Mouse (Mus musculus): ENCODE measurements around the gene Col25a1. TPM values are rescaled to one million over a fixed set of nuclear protein-coding genes. Genes with fewer than 3 reads are reported as not detected.

The Col25a1 gene
- polyA plus RNA-seq, 1 experiment from 2014 or later: 4.2 TPM

DNA sequence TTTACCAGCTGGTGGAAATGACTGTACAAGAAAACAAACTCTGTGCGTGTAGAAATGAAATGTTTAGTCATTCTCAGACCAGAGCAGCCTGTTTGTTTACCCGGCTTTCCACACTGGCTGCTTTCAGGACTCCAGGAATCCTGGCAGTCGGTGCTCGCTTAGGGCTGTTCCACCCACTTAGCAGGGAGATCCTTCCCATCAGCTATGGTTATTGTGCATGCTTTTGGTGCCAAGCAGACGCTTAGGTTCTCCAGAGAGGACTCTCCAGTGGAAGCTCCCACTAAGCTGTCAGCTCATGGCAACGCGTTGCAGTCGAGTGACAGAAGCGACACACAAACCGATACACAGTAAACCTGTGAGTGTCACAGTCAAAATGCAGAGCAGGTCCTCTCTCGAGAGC, 2.7 kb upstream of the Col25a1 start:
- Histone ChIP-seq H3K27me3 (replicated peaks) (no peaks in the 10 kb centered on the region), H3K27ac (no peak overlapping the region), H3K4me2 (no peak overlapping the region), H3K36me3 (no peaks in the 10 kb centered on the region), H3K4me1 (no peaks in the 10 kb centered on the region), H3K9me3 (replicated peaks) (no peaks in the 10 kb centered on the region), H3K9ac (no peak overlapping the region), H3K4me3 (no peak overlapping the region)
- 72% methylated on average over 11 of the region's 11 CpGs for WGBS (ENCODE audit: insufficient replicate concordance)
- no peak for ATAC-seq

DNA sequence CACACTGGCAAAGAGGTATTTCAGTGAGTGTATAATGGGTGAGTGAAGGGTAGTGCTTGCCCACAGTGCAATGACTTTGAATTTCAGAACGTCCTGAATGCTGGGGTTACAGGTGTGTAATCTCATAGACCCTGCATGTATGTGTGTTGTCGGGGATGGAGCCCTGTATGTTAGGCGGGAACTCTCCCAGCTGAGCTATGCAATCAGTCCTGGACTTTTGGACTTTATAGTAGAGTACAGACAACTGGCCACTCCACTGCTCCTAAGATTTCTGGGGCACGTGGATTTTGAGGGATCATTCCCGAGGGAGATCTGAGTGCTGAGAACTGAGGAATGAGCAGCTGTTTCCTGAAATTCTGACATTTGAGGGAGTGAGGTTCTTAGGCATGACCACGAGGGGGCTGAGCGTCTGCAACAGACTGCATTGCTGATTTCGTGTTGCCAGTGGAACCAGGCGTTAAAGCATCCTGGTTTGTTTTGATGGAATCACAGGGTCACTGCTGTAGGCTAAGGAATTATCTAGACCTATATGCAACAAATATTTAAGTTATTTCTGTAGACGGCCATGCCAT, 1.6 kb upstream of the Col25a1 start:
- no peak for ATAC-seq
- WGBS (ENCODE audit: insufficient replicate concordance): 42% methylated on average over 10 of the region's 10 CpGs
- H3K9me3 ChIP-seq (replicated peaks): no peaks in the 10 kb centered on the region

DNA sequence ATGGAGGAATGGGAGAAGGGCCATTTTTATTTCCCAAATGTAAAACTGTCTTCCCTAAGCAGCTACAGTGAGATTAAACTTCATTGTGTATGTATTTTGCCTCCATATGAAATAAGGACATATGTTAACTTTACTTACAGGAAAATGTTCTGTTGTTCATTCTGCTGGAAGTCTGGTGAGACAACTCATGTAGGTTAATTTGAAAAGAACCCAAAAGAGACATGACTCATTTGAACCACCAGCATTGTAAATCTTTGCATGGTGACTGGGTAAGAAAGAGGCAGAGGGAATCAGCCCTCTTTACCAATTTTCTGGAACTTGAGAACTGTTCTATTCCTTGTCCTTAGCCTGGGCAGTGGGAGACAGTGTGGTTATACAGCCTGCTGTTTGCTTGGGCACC, 5.9 kb downstream of the Col25a1 start:
- no peak for ATAC-seq
- Histone ChIP-seq H3K27me3 (replicated peaks) (no peaks in the 10 kb centered on the region), H3K4me1 (no peaks in the 10 kb centered on the region), H3K9ac (no peak overlapping the region), H3K27ac (no peak overlapping the region), H3K4me2 (no peak overlapping the region), H3K4me3 (no peak overlapping the region), H3K9me3 (replicated peaks) (no peaks in the 10 kb centered on the region), H3K36me3 (no peaks in the 10 kb centered on the region)

More for the DNA sequence above, 1.6 kb upstream of the Col25a1 start:
- Histone ChIP-seq H3K27ac (no peak overlapping the region), H3K36me3 (no peaks in the 10 kb centered on the region), H3K9ac (no peak overlapping the region), H3K27me3 (replicated peaks) (no peaks in the 10 kb centered on the region), H3K4me3 (no peak overlapping the region), H3K4me2 (no peak overlapping the region), H3K4me1 (no peaks in the 10 kb centered on the region)

- Histone ChIP-seq H3K4me1 (no peaks in the 10 kb centered on the region), H3K27ac (no peak overlapping the region), H3K9ac (no peak overlapping the region), H3K4me3 (no peak overlapping the region), H3K9me3 (replicated peaks) (no peaks in the 10 kb centered on the region), H3K27me3 (replicated peaks) (no peaks in the 10 kb centered on the region), H3K4me2 (no peak overlapping the region), H3K36me3 (no peaks in the 10 kb centered on the region)
- no peak for ATAC-seq
- WGBS (ENCODE audit: insufficient replicate concordance): 26% methylated on average over 3 of the region's 3 CpGs
These were observed 6.3 kb downstream of the Col25a1 start for GRCm38 (mm10) chr3:130137640-130138039.

GRCm38 (mm10) chr3:130145874-130146273, 14.6 kb downstream of the Col25a1 start:
- Histone ChIP-seq H3K4me1 (no peaks in the 10 kb centered on the region), H3K9ac (no peak overlapping the region), H3K4me2 (no peak overlapping the region), H3K9me3 (replicated peaks) (no peaks in the 10 kb centered on the region), H3K27ac (no peak overlapping the region), H3K36me3 (no peaks in the 10 kb centered on the region), H3K27me3 (replicated peaks) (no peaks in the 10 kb centered on the region), H3K4me3 (no peak overlapping the region)
- no peak for ATAC-seq
- WGBS (ENCODE audit: insufficient replicate concordance): 68% methylated on average over 12 of the region's 12 CpGs

- H3K4me3 ChIP-seq: no peak overlapping the region
- H3K4me2 ChIP-seq: no peak overlapping the region
- H3K9me3 ChIP-seq (replicated peaks): no peaks in the 10 kb centered on the region
- H3K36me3 ChIP-seq: no peaks in the 10 kb centered on the region
- ATAC-seq: no peak
- no peak overlapping the region for H3K9ac ChIP-seq
- H3K27me3 ChIP-seq (replicated peaks): no peaks in the 10 kb centered on the region
- 68% methylated on average over 8 of the region's 8 CpGs for WGBS (ENCODE audit: insufficient replicate concordance)
- H3K4me1 ChIP-seq: no peaks in the 10 kb centered on the region
- no peak overlapping the region for H3K27ac ChIP-seq
These were observed 16.5 kb downstream of the Col25a1 start for GRCm38 (mm10) chr3:130147827-130148226.

DNA sequence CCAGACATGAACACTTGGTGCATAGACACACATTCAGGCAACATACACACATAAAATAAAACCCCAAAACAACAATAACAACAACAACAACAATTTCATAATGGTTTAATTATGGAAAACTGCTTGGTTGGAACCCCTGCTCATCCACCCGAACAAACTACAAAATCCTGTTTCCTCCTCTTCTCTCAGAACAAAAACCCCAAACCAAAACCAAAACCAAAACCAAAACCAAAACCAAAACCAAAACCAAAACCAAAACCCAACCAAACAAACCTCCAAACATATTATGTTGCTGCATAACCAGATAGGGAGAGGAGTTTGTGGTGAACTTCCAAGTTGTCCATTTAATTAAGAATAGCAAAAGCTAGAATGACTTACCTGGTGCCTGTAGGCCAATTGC, 17.9 kb downstream of the Col25a1 start:
- H3K27me3 ChIP-seq (replicated peaks): no peaks in the 10 kb centered on the region
- no peaks in the 10 kb centered on the region for H3K9me3 ChIP-seq (replicated peaks)
- H3K4me3 ChIP-seq: no peak overlapping the region
- H3K4me2 ChIP-seq: no peak overlapping the region
- no peak overlapping the region for H3K9ac ChIP-seq
- no peak overlapping the region for H3K27ac ChIP-seq
- no peaks in the 10 kb centered on the region for H3K36me3 ChIP-seq
- no peaks in the 10 kb centered on the region for H3K4me1 ChIP-seq
- no peak for ATAC-seq
- 50% methylated on average over 1 of the region's 1 CpGs for WGBS (ENCODE audit: insufficient replicate concordance)

- Histone ChIP-seq H3K27me3 (replicated peaks) (no peaks in the 10 kb centered on the region), H3K9me3 (replicated peaks) (no peaks in the 10 kb centered on the region), H3K27ac (no peak overlapping the region), H3K9ac (no peak overlapping the region), H3K36me3 (no peaks in the 10 kb centered on the region), H3K4me2 (no peak overlapping the region), H3K4me1 (no peaks in the 10 kb centered on the region), H3K4me3 (no peak overlapping the region)
- ATAC-seq: no peak
- 77% methylated on average over 3 of the region's 3 CpGs for WGBS (ENCODE audit: insufficient replicate concordance)
These were observed 21.8 kb downstream of the Col25a1 start for GRCm38 (mm10) chr3:130153117-130153516.

- H3K9me3 ChIP-seq (replicated peaks): no peaks in the 10 kb centered on the region
- no peaks in the 10 kb centered on the region for H3K27me3 ChIP-seq (replicated peaks)
- no peaks in the 10 kb centered on the region for H3K36me3 ChIP-seq
- H3K4me3 ChIP-seq: no peak overlapping the region
- H3K4me1 ChIP-seq: no peaks in the 10 kb centered on the region
- 49% methylated on average over 3 of the region's 3 CpGs for WGBS (ENCODE audit: insufficient replicate concordance)
- no peak overlapping the region for H3K4me2 ChIP-seq
- ATAC-seq: no peak
- H3K9ac ChIP-seq: no peak overlapping the region
- no peak overlapping the region for H3K27ac ChIP-seq
These were observed 26.2 kb downstream of the Col25a1 start for GRCm38 (mm10) chr3:130157551-130157950.

- ATAC-seq: no peak
- WGBS (ENCODE audit: insufficient replicate concordance): 47% methylated on average over 4 of the region's 4 CpGs
- no peaks in the 10 kb centered on the region for H3K9me3 ChIP-seq (replicated peaks)
These were observed 28.6 kb downstream of the Col25a1 start for GRCm38 (mm10) chr3:130159906-130160305.

DNA sequence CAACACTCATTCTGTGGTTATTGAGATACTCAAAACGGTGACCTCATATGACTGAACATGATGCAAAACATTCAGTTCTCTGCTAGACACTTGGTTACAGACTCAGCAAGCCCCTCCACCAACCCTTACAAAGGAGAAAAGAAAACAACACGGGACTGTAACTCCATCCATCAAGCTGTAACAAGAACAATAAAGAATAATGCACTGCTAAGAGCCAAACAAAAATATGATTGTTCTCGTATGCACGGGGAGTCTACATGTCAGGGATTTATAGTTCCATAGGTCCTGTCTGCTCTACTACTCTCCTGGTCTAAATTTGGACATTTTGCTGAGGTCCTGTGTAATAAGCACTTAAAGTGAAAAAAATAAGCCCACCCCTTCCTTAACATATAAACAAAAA, 29.6 kb downstream of the Col25a1 start:
- 71% methylated on average over 4 of the region's 4 CpGs for WGBS (ENCODE audit: insufficient replicate concordance)
- H3K4me1 ChIP-seq: no peaks in the 10 kb centered on the region
- H3K27ac ChIP-seq: no peak overlapping the region
- no peaks in the 10 kb centered on the region for H3K9me3 ChIP-seq (replicated peaks)
- H3K4me3 ChIP-seq: no peak overlapping the region
- H3K9ac ChIP-seq: no peak overlapping the region
- no peak overlapping the region for H3K4me2 ChIP-seq
- no peaks in the 10 kb centered on the region for H3K36me3 ChIP-seq
- H3K27me3 ChIP-seq (replicated peaks): no peaks in the 10 kb centered on the region
- ATAC-seq: no peak

More at GRCm38 (mm10) chr3:130159906-130160305, 28.6 kb downstream of the Col25a1 start:
- no peaks in the 10 kb centered on the region for H3K4me1 ChIP-seq
- no peaks in the 10 kb centered on the region for H3K27me3 ChIP-seq (replicated peaks)
- no peak overlapping the region for H3K4me2 ChIP-seq
- H3K27ac ChIP-seq: no peak overlapping the region
- no peaks in the 10 kb centered on the region for H3K36me3 ChIP-seq
- H3K4me3 ChIP-seq: no peak overlapping the region
- H3K9ac ChIP-seq: no peak overlapping the region

- Histone ChIP-seq H3K27me3 (replicated peaks) (no peaks in the 10 kb centered on the region), H3K9me3 (replicated peaks) (no peaks in the 10 kb centered on the region), H3K4me3 (no peak overlapping the region), H3K36me3 (no peaks in the 10 kb centered on the region), H3K4me1 (no peaks in the 10 kb centered on the region), H3K9ac (no peak overlapping the region), H3K4me2 (no peak overlapping the region), H3K27ac (no peak overlapping the region)
- WGBS (ENCODE audit: insufficient replicate concordance): 66% methylated on average over 13 of the region's 13 CpGs
- ATAC-seq: no peak
These were observed 30.1 kb downstream of the Col25a1 start for GRCm38 (mm10) chr3:130161323-130161917.

DNA sequence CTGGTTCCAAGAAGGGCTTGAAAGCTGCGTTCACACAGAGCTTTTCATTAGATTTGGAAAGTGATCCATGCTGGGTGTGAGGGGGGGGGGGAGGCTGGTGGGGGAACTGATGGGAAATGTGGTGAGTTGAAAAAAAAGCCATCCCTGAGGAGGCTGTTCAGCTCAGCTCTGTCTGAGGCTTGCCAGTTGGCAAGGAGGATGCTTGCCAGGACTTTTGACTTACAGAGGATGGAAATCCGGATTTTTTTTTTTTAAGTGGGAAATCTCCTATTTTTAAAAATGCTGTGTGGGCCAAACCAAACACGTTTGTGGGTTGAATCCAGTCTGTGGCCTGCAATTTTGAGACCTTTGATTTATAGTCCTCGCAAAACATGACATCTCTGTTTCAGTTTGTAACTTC, 35.6 kb downstream of the Col25a1 start:
- H3K27me3 ChIP-seq (replicated peaks): no peaks in the 10 kb centered on the region
- H3K4me1 ChIP-seq: no peaks in the 10 kb centered on the region
- no peak for ATAC-seq
- H3K9ac ChIP-seq: no peak overlapping the region
- no peaks in the 10 kb centered on the region for H3K36me3 ChIP-seq
- H3K27ac ChIP-seq: no peak overlapping the region
- H3K4me3 ChIP-seq: no peak overlapping the region
- H3K4me2 ChIP-seq: no peak overlapping the region
- H3K9me3 ChIP-seq (replicated peaks): no peaks in the 10 kb centered on the region
- 48% methylated on average over 4 of the region's 4 CpGs for WGBS (ENCODE audit: insufficient replicate concordance)

Measured in liver, embryonic 12.5 days (tissue).